Mouse (Mus musculus): ENCODE data around the gene Tmppe. TPM values are rescaled to one million over a fixed set of nuclear protein-coding genes. Genes with fewer than 3 reads are reported as not detected.

Gene Tmppe
- polyA plus RNA-seq, 1 experiment from 2014 or later = 5.7 TPM

DNA sequence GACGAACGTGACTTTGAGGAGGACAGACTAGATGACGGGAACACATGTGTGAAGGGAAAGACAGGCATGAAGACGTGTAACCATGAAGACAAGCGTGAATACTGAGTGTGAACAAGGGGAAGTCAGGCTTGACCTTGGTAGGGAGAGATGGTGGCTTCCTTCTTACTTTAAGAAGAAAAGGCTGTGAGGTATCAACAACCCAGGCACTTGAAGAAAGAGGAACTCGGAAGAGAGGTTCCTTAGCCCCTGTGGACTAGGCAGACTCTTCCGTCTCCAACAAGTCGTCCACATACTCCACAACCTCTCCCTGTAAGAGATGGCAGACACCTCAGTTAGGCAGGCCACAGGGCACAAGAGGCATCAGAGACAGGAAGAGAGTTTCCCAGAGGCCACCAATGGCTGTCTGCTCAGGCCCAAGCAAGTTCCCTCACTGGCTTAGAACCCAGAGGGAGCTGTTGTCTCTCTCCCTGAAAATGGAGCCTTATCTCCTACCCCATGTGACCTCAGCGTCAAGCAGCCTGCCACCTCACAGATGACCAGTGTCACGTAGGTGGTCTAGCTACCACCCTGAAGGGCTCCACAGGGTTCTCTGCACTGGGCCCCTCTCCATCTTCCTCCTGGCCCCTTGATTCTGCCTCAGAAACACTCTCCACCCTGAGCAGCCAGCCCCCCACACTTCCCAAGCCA, 25.5 kb upstream of the Tmppe start:
- no peak overlapping the region for H3K4me3 ChIP-seq (ENCODE audit: low read depth, low read length)
- DNase-seq (ENCODE audit: low spot score) (no peak), ATAC-seq (ENCODE audit: low FRiP score, low TSS enrichment) (no peak)
- H3K9me3 ChIP-seq (ENCODE audit: control insufficient read depth, low read length) = no peaks in the 10 kb centered on the region
- 86% methylated on average over 10 of the region's 10 CpGs for WGBS
- H3K4me2 ChIP-seq (replicated peaks; ENCODE audit: low read depth) = no peak overlapping the region
- peaks cover 3% of the 10 kb centered on the region for H3K36me3 ChIP-seq (ENCODE audit: control insufficient read depth, insufficient read depth, low read length)
- H3K9ac ChIP-seq (ENCODE audit: low read length) = no peak overlapping the region
- no peaks in the 10 kb centered on the region for H3K27me3 ChIP-seq (ENCODE audit: control insufficient read depth, insufficient read depth, low read length)
- no peak overlapping the region for H3K27ac ChIP-seq (replicated peaks)
- H3K4me1 ChIP-seq (replicated peaks; ENCODE audit: control insufficient read depth, insufficient read depth) = no peaks in the 10 kb centered on the region
- TF ChIP-seq CTCF (IDR thresholded peaks at IDR 0.05; ENCODE audit: low read depth) (no peak), EP300 (optimal IDR thresholded peaks at IDR 0.05) (no peak)

DNA sequence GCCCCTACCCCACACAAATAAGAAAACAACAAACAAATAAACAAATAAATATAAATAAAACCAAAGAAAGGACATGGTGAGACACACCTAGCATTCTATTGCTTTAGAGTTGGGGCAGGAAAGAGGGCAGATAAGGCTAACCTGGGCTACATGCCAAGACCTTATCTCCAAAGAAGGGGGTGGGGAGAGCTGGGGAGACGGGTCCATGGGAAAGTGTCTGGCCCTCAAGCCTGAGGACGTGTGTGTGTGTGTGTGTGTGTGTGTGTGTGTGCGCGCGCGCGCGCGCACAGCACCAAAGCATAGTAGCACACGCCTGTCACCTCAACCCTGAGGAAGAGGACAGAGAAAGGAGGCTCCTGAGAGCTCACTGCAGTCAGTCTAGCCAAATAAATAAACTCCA, 23.7 kb upstream of the Tmppe start:
- TF ChIP-seq EP300 (optimal IDR thresholded peaks at IDR 0.05) (no peak), CTCF (IDR thresholded peaks at IDR 0.05; ENCODE audit: low read depth) (no peak)
- Histone ChIP-seq H3K9me3 (ENCODE audit: control insufficient read depth, low read length) (no peaks in the 10 kb centered on the region), H3K4me1 (replicated peaks; ENCODE audit: control insufficient read depth, insufficient read depth) (no peaks in the 10 kb centered on the region)

DNA sequence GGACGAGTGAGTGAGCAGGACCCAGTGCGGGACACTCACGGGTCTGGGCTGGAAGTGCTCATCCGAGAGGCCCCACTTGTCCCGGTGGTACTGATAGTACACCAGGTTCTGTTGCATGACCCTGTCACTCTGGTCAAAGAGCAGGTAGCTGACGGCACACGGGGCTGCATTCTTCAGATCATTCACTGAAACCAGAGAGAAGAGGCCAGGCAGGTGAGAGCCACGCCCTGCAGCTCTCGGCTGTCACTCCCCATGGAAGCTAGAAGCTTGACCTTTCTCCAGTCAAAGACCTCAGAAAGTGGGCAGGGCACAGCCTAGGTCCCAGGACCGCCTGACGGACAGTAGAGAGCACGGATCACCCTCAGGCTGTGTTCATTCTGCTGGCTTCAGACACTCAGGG, 21.0 kb upstream of the Tmppe start:
- no peaks in the 10 kb centered on the region for H3K27me3 ChIP-seq (ENCODE audit: control insufficient read depth, insufficient read depth, low read length)
- H3K27ac ChIP-seq (replicated peaks) = no peak overlapping the region
- no peak for ATAC-seq (ENCODE audit: low FRiP score, low TSS enrichment)
- no peak for DNase-seq (ENCODE audit: low spot score)
- no peaks in the 10 kb centered on the region for H3K4me1 ChIP-seq (replicated peaks; ENCODE audit: control insufficient read depth, insufficient read depth)
- TF ChIP-seq CTCF (IDR thresholded peaks at IDR 0.05; ENCODE audit: low read depth) (no peak), EP300 (optimal IDR thresholded peaks at IDR 0.05) (no peak)
- 72% methylated on average over 12 of the region's 12 CpGs for WGBS
- H3K4me2 ChIP-seq (replicated peaks; ENCODE audit: low read depth) = no peak overlapping the region
- peaks cover 7% of the 10 kb centered on the region for H3K36me3 ChIP-seq (ENCODE audit: control insufficient read depth, insufficient read depth, low read length)
- H3K4me3 ChIP-seq (ENCODE audit: low read depth, low read length) = no peak overlapping the region
- H3K9me3 ChIP-seq (ENCODE audit: control insufficient read depth, low read length) = no peaks in the 10 kb centered on the region
- H3K9ac ChIP-seq (ENCODE audit: low read length) = no peak overlapping the region

More for the DNA sequence above, 23.7 kb upstream of the Tmppe start:
- WGBS = 87% methylated on average over 10 of the region's 10 CpGs
- no peak overlapping the region for H3K9ac ChIP-seq (ENCODE audit: low read length)
- no peaks in the 10 kb centered on the region for H3K27me3 ChIP-seq (ENCODE audit: control insufficient read depth, insufficient read depth, low read length)
- no peak overlapping the region for H3K4me2 ChIP-seq (replicated peaks; ENCODE audit: low read depth)
- no peak overlapping the region for H3K27ac ChIP-seq (replicated peaks)
- no peak overlapping the region for H3K4me3 ChIP-seq (ENCODE audit: low read depth, low read length)
- DNase-seq (ENCODE audit: low spot score) (no peak), ATAC-seq (ENCODE audit: low FRiP score, low TSS enrichment) (no peak)
- peaks cover 3% of the 10 kb centered on the region for H3K36me3 ChIP-seq (ENCODE audit: control insufficient read depth, insufficient read depth, low read length)

DNA sequence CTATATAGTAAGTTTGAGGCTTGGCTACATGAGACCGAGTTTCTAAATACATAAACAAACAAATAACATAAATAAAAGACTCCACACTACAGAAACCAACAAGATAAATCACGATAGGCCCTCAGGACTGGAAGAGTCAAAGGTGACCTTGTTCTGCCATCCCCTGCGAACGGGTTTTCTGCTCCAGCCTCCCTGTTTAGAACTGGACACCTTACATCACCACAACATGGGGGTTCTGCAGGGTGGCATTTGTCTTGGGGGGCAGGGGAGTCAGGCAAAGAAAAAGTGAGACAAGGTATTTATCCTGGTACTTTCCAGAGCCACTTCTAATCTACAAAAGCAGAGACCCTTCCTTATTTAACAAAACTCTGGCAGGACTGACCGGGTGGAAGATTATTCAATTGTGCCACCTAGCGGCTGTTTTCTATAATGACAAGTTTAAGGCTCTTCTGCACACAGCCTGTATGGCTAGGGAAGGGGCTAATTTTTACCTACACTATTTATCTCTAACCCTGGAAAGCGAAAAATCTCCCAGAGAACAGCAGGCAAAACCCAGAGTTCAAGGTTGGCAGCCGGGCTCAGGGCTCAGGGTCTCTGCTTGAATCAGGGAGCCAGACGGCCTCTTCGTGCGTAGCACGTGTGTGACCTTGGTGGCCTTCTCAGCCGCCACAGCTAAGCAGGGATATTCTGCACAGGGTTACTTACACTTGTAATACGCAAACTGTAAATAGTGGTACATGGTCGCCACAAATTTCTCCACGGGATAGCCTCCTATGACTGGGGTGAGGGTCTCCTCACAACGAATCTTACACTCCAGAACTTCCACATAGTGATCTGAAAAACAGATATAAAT, 19.8 kb upstream of the Tmppe start:
- Histone ChIP-seq H3K4me1 (replicated peaks; ENCODE audit: control insufficient read depth, insufficient read depth) (no peaks in the 10 kb centered on the region), H3K27ac (replicated peaks) (no peak overlapping the region), H3K9me3 (ENCODE audit: control insufficient read depth, low read length) (no peaks in the 10 kb centered on the region), H3K9ac (ENCODE audit: low read length) (no peak overlapping the region), H3K36me3 (ENCODE audit: control insufficient read depth, insufficient read depth, low read length) (peaks cover 7% of the 10 kb centered on the region), H3K4me3 (ENCODE audit: low read depth, low read length) (no peak overlapping the region), H3K4me2 (replicated peaks; ENCODE audit: low read depth) (no peak overlapping the region), H3K27me3 (ENCODE audit: control insufficient read depth, insufficient read depth, low read length) (no peaks in the 10 kb centered on the region)
- TF ChIP-seq EP300 (optimal IDR thresholded peaks at IDR 0.05) = no peak
- TF ChIP-seq CTCF (IDR thresholded peaks at IDR 0.05; ENCODE audit: low read depth) = peak; percentile 76
- DNase-seq (ENCODE audit: low spot score) (no peak), ATAC-seq (ENCODE audit: low FRiP score, low TSS enrichment) (peak; percentile 36; the same call in 1 of the 2 replicates)
- WGBS = 63% methylated on average over 17 of the region's 17 CpGs

DNA sequence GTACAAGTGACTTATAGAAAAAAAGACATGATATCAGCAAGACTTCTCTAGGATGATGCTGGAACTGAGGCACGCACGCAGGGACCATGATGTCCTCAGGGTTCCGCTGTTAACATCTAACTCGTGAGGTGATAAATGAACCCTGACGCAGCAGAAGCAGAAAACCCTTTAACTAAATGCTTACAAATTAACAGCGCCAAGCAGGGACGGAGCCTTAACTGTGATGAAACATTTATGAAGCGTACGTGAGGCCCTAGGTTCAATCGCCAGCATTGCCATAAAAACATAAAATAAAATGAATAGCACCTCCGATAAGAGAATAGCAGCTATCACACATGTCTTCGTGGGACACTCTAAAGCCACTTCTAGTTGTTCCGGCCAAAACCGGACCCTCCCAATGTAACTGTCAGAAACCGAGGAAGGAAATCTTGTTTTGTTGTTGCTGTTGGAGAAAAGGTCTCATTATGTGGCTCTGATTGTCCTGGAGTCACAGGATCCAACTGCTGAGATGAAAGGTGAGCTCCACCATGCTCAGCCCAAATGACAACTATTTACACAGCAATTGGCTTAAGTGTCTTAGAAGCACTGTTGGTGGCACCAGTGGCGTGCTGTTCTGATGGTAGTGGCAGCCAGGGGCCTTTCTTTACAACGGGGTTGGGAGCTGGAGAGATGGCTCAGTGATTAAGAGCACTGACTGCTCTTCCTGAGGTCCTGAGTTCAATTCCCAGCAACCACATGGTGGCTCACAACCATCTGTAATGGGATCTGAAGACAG, 17.8 kb upstream of the Tmppe start:
- H3K27ac ChIP-seq (replicated peaks) = no peak overlapping the region
- TF ChIP-seq CTCF (IDR thresholded peaks at IDR 0.05; ENCODE audit: low read depth) (no peak), EP300 (optimal IDR thresholded peaks at IDR 0.05) (no peak)
- WGBS = 86% methylated on average over 17 of the region's 17 CpGs
- DNase-seq (ENCODE audit: low spot score) (no peak), ATAC-seq (ENCODE audit: low FRiP score, low TSS enrichment) (no peak)
- no peaks in the 10 kb centered on the region for H3K4me1 ChIP-seq (replicated peaks; ENCODE audit: control insufficient read depth, insufficient read depth)
- no peak overlapping the region for H3K4me3 ChIP-seq (ENCODE audit: low read depth, low read length)
- H3K36me3 ChIP-seq (ENCODE audit: control insufficient read depth, insufficient read depth, low read length) = peaks cover 5% of the 10 kb centered on the region
- H3K4me2 ChIP-seq (replicated peaks; ENCODE audit: low read depth) = no peak overlapping the region
- H3K9ac ChIP-seq (ENCODE audit: low read length) = no peak overlapping the region
- no peaks in the 10 kb centered on the region for H3K27me3 ChIP-seq (ENCODE audit: control insufficient read depth, insufficient read depth, low read length)
- no peaks in the 10 kb centered on the region for H3K9me3 ChIP-seq (ENCODE audit: control insufficient read depth, low read length)

All from stomach, postnatal 0 days (tissue).